Mouse (Mus musculus) kidney, postnatal 0 days (tissue): ENCODE results near the gene Nucb1. TPM values are rescaled to one million over a fixed set of nuclear protein-coding genes. Genes with fewer than 3 reads are reported as not detected.
A peak's percentile ranks its signal among the peaks of the same experiment; 100 is the strongest.

ENCODE experiments used
- ATAC-seq: fragments of 200-750 bp; cut with Nextera tagmentation; replicated peaks from 2 replicates; pipeline ENCODE4 v1.8.0; 2017; ENCODE audit warnings: low read depth, moderate number of reproducible peaks, moderate TSS enrichment, moderate library complexity; ENCODE audit not compliant: low FRiP score
- DNase-seq: peaks from one replicate; pipeline ENCODE4 v3.0.0-alpha.2; 2016; ENCODE audit warnings: low spot score
- H3K27ac ChIP-seq: fragments of 300-500 bp; sonication (generic); 2 replicates; pipeline ENCODE4 v1.5.1; 2014; ENCODE audit warnings: mild to moderate bottlenecking
- H3K27me3 ChIP-seq: fragments of 300-500 bp; sonication (generic); 2 replicates; pipeline ENCODE4 v1.6.1; 2014; ENCODE audit warnings: low read length, mixed read lengths; ENCODE audit not compliant: insufficient read depth
- H3K36me3 ChIP-seq: fragments of 300-500 bp; sonication (generic); 2 replicates; pipeline ENCODE4 v1.6.1; 2014; ENCODE audit warnings: low read length, mixed read lengths; ENCODE audit not compliant: insufficient read depth
- H3K4me1 ChIP-seq: fragments of 300-500 bp; sonication (generic); replicated peaks from 2 replicates; pipeline ENCODE4 v1.6.1; 2014; ENCODE audit warnings: antibody characterized with exemption, low read length, mixed read lengths; ENCODE audit not compliant: insufficient read depth
- H3K4me2 ChIP-seq: fragments of 300-500 bp; sonication (generic); 2 replicates; pipeline ENCODE4 v1.6.1; 2014; ENCODE audit warnings: mild to moderate bottlenecking, low read length, moderate library complexity, mixed read lengths
- H3K4me3 ChIP-seq: fragments of 300-500 bp; sonication (generic); replicated peaks from 2 replicates; pipeline ENCODE4 v1.5.1; 2014; ENCODE audit warnings: low read depth, low read length
- H3K9ac ChIP-seq: fragments of 300-500 bp; sonication (generic); 2 replicates; pipeline ENCODE4 v1.6.1; 2014; ENCODE audit warnings: low read depth, low read length
- H3K9me3 ChIP-seq: fragments of 300-500 bp; sonication (generic); replicated peaks from 2 replicates; pipeline ENCODE4 v1.6.1; 2016; ENCODE audit warnings: low read length, inconsistent platforms, mixed read lengths
- CTCF ChIP-seq: IDR thresholded peaks from 2 replicates; pipeline ENCODE4 v1.5.1; 2016; ENCODE audit warnings: antibody characterized with exemption, low read depth, mild to moderate bottlenecking, moderate library complexity
- WGBS: fragments of 180-500 bp; shearing (Covaris S2); extraction: QIAGEN DNeasy Blood & Tissue Kit; methylation state at CpG from one replicate; pipeline ENCODE4 v1.1.7; 2014; 5-methylcytosine and 5-hydroxymethylcytosine counted together
- polyA plus RNA-seq: library from polyadenylated mRNA; unstranded; fragments of >200 nt; fragmentation: Nextera tagmentation; extraction: Ambion mirVana; gene quantifications from 2 replicates; pipeline ENCODE4 v1.2.1, GENCODE M21; 2015

Gene Nucb1
- polyA plus RNA-seq, 1 experiment from 2014 or later = 246 TPM

GRCm38 (mm10) chr7:45515436-45515835, 5.2 kb upstream of the Nucb1 start:
- Histone ChIP-seq H3K27me3 (no peaks in the 10 kb centered on the region), H3K9me3 (no peaks in the 10 kb centered on the region), H3K4me3 (no peak overlapping the region), H3K9ac (0 out of 2 replicates have a peak overlapping the region, but pooled peaks have one; percentile 8), H3K4me1 (0 out of 2 replicates have a peak, but pooled peaks cover 2% of the 10 kb centered on the region), H3K36me3 (no peaks in the 10 kb centered on the region), H3K27ac (no peak overlapping the region), H3K4me2 (no peak overlapping the region)
- no peak for TF ChIP-seq CTCF
- WGBS = 31% methylated on average over 16 of the region's 16 CpGs
- no peak for DNase-seq
- no peak for ATAC-seq

- H3K4me2 ChIP-seq = no peak overlapping the region
- no peak overlapping the region for H3K27ac ChIP-seq
- H3K36me3 ChIP-seq = no peaks in the 10 kb centered on the region
- no peaks in the 10 kb centered on the region for H3K27me3 ChIP-seq
- H3K9ac ChIP-seq = no peak overlapping the region
- H3K9me3 ChIP-seq = no peaks in the 10 kb centered on the region
- H3K4me3 ChIP-seq = no peak overlapping the region
- ATAC-seq (no peak), DNase-seq (no peak)
- TF ChIP-seq CTCF = no peak
- peaks cover 4% of the 10 kb centered on the region; the same call in 1 of the 2 replicates for H3K4me1 ChIP-seq
- WGBS = 78% methylated on average over 7 of the region's 7 CpGs
These were observed 4.2 kb upstream of the Nucb1 start for GRCm38 (mm10) chr7:45514411-45514810.

- Histone ChIP-seq H3K36me3 (no peaks in the 10 kb centered on the region), H3K27ac (peak overlapping the region; percentile 92), H3K4me1 (peaks cover 14% of the 10 kb centered on the region), H3K9me3 (no peaks in the 10 kb centered on the region), H3K9ac (peak overlapping the region; percentile 75), H3K4me2 (peak overlapping the region; percentile 79), H3K27me3 (no peaks in the 10 kb centered on the region), H3K4me3 (peak overlapping the region; percentile 69)
- 14% methylated on average over 19 of the region's 19 CpGs for WGBS
- no peak for DNase-seq
- TF ChIP-seq CTCF = no peak
- 0 out of 2 replicates have a peak, but pooled peaks have one; percentile 3 for ATAC-seq
These were observed 874 bp downstream of the Nucb1 start for GRCm38 (mm10) chr7:45509181-45509882.

GRCm38 (mm10) chr7:45508561-45508960, 1.6 kb downstream of the Nucb1 start:
- WGBS = 40% methylated on average over 6 of the region's 6 CpGs
- DNase-seq (no peak), ATAC-seq (no peak)
- Histone ChIP-seq H3K4me3 (0 out of 2 replicates have a peak overlapping the region, but pooled peaks have one; percentile 69), H3K27ac (no peak overlapping the region), H3K27me3 (no peaks in the 10 kb centered on the region), H3K9ac (peak overlapping the region; percentile 75; the same call in 1 of the 2 replicates), H3K9me3 (no peaks in the 10 kb centered on the region), H3K4me2 (peak overlapping the region; percentile 79), H3K36me3 (no peaks in the 10 kb centered on the region), H3K4me1 (peaks cover 14% of the 10 kb centered on the region)
- TF ChIP-seq CTCF = no peak

- 82% methylated on average over 6 of the region's 6 CpGs for WGBS
- no peak overlapping the region for H3K4me3 ChIP-seq
- H3K4me1 ChIP-seq = peaks cover 14% of the 10 kb centered on the region
- TF ChIP-seq CTCF = no peak
- H3K27me3 ChIP-seq = no peaks in the 10 kb centered on the region
- no peaks in the 10 kb centered on the region for H3K9me3 ChIP-seq
- H3K4me2 ChIP-seq = no peak overlapping the region
- ATAC-seq (no peak), DNase-seq (no peak)
- no peak overlapping the region for H3K9ac ChIP-seq
- 0 out of 2 replicates have a peak, but pooled peaks cover 4% of the 10 kb centered on the region for H3K36me3 ChIP-seq
- H3K27ac ChIP-seq = no peak overlapping the region
These were observed 2.6 kb downstream of the Nucb1 start for GRCm38 (mm10) chr7:45507583-45507982.

GRCm38 (mm10) chr7:45498427-45498826, 11.8 kb downstream of the Nucb1 start:
- no peaks in the 10 kb centered on the region for H3K4me1 ChIP-seq
- no peaks in the 10 kb centered on the region for H3K9me3 ChIP-seq
- peaks cover 73% of the 10 kb centered on the region for H3K36me3 ChIP-seq
- DNase-seq (no peak), ATAC-seq (no peak)
- no peak overlapping the region for H3K9ac ChIP-seq
- TF ChIP-seq CTCF = no peak
- WGBS = 97% methylated on average over 6 of the region's 6 CpGs
- no peak overlapping the region for H3K27ac ChIP-seq
- H3K4me3 ChIP-seq = no peak overlapping the region
- H3K27me3 ChIP-seq = no peaks in the 10 kb centered on the region
- no peak overlapping the region for H3K4me2 ChIP-seq
